Mouse (Mus musculus): ENCODE results near the gene Ier3.
"Not testable (repeated sequence)": the region's sequence is repeated elsewhere in the genome, so short reads cannot be mapped to it uniquely, and the experiment has no call there.

The Ier3 gene

DNA sequence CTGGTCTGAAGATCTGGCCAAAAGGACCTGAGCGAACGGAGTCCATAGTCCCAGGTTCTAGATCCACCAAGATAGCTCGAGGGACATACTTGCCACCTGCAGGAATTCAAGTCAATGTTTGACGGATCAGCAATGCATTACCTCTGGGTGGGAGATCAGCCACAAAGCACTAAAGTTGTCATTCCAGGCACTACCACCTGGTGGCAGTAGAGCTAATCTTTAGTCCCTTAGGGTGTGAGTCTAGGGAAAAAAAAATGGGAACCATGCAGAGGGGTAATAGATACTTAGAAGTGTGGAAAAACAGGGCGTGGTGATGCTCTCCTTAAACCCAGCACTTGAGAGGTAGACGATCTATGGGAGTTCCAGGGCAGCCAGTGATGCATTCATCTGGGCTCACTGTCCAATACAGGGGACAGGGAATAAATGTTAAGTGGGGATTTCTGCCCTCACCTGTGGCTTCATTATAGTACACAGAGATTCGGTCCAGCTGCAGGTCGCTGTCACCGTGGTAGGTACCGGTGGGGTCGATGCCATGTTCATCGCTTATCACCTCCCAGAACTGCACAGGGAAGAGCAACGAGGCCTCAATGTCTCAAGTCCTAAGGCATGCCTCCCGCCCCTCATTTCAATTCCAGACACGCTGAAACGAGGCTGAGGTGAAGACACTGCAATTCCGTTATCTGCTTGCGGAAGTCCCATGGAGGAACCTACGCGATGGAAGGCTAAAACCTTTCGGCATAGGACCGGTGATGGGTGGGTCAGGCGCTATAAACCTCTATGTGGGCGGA, 14.9 kb downstream of the Ier3 start:
- DNase-seq (ENCODE audit: low spot score in 2 of 2): peak; percentile 71 to 79

DNA sequence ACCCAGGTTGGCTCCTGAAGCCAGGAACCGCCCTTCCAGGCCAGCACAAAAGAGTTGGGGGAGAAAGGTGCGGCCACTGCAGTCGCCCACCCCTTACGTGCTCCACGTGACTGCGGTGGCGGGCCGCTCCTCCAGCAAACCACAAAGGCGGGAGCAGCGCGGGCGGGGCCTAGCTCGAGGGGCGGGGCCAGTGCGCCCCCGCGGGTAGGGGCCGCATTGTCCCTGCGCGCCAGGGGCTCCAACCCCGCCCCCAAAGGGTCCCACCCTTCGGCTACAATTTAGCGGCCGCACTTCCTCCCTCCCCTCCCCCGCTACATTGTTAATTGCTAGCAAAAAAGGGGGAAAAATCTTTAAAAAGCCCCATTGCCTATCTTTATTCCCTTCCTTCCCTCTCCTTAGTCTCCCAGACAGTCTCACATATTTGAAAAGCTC, 15.5 kb downstream of the Ier3 start:
- DNase-seq (ENCODE audit: low spot score in 2 of 2): peak; percentile 56 to 66

DNA sequence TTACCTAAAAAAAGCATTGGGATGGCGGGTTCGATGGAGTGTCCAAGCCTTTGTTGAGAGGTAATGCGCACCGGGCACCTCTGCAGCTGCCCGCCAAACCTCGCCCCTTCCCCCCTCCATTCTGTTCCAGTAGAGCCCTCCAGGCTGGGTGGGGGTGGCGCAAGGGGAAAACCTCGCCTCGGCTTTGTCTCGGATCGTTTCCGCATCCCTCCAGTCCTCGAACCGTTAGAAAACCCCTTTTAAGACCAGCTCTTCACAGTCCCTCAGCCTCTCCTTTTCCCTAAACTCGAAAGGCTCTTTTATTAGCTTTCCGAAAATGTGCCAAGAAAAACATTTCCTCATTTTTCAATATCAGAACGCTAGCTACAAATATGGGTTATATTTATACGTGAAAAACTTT, 16.0 kb downstream of the Ier3 start:
- peak; percentile 33 to 41 for DNase-seq (ENCODE audit: low spot score in 2 of 2)

- peak; percentile 88 to 90 for DNase-seq (ENCODE audit: low spot score in 2 of 2)
Measured at GRCm38 (mm10) chr17:35838122-35838544, 16.6 kb downstream of the Ier3 start, which contains the start of gene Tubb5. Tubb5 (minus strand) TSS chr17:35838306.

GRCm38 (mm10) chr17:35838570-35838969, 17.1 kb downstream of the Ier3 start:
- DNase-seq (ENCODE audit: low spot score in 2 of 2): no peak

GRCm38 (mm10) chr17:35839002-35839401, 17.5 kb downstream of the Ier3 start:
- not testable (repeated sequence) for DNase-seq (ENCODE audit: low spot score in 2 of 2)

DNA sequence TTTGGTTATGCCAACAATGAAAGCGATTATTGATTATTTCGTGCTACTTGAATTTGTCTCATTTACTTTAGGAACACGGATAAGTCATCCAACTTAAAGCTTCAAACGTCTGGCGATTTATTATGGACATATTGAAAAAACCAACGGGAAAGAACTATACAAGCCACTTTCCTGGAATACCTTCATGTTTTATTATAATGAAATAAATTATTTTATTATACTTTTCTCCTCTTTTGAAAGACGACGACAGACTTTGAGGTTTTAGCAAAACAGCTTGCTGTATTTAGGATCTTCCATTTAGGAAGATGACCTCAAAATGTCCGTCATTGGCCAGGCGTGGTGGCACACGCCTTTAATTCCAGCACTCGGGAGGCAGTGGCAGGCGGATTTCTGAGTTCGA, 19.1 kb downstream of the Ier3 start:
- no peak for DNase-seq (ENCODE audit: low spot score in 2 of 2)

- peak; percentile 99 for DNase-seq (ENCODE audit: low spot score in 2 of 2)
Measured at GRCm38 (mm10) chr17:35841076-35841950, 19.8 kb downstream of the Ier3 start, which contains the start of gene Mdc1. Mdc1 (plus strand) TSS chr17:35841515.

GRCm38 (mm10) chr17:35842006-35842405, 20.5 kb downstream of the Ier3 start:
- no peak for DNase-seq (ENCODE audit: low spot score in 2 of 2)

- DNase-seq (ENCODE audit: low spot score in 2 of 2): no peak
Measured at GRCm38 (mm10) chr17:35843514-35843913, 22.0 kb downstream of the Ier3 start.

DNA sequence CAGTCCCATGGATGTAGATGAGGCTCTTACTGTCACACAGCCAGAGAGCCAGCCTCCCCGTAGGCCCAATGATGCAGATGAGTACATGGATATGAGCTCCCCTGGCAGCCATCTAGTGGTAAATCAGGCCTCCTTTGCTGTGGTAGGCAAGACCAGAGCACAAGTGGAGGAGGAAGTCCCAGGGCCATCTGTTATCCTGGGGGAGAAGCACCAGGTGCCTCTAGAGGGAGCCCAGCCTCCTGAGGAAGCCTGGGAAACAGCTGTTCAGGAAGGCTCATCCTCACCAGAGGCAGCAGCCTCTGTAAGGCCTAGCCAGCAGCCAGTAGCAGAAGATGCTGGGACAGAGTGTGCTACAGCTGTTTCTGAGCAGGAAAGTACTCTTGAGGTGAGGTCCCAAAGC, 26.6 kb downstream of the Ier3 start:
- DNase-seq (ENCODE audit: low spot score in 2 of 2): no peak

DNA sequence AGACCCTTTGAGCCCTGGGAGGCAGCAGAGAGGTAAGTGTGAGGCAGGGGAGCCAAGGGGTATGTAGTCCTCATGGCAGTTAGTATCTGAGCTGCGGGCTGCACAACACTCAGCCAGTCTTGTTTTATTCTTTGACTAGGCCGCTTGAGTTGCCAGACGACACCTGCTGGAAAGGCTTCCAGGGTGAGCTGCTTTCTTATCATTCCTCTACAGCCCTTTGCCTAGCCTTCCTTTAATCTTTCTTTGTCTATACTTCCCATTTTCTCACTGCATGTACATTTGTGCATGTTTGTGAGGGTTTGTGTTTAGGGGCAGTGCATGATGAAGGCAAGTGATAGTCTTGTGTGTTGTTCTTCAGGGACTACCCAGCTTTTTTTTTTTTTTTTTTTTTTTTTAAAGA, 29.5 kb downstream of the Ier3 start:
- no peak for DNase-seq (ENCODE audit: low spot score in 2 of 2)

GRCm38 (mm10) chr17:35859371-35859770, 37.9 kb downstream of the Ier3 start:
- no peak for DNase-seq (ENCODE audit: low spot score in 2 of 2)

DNA sequence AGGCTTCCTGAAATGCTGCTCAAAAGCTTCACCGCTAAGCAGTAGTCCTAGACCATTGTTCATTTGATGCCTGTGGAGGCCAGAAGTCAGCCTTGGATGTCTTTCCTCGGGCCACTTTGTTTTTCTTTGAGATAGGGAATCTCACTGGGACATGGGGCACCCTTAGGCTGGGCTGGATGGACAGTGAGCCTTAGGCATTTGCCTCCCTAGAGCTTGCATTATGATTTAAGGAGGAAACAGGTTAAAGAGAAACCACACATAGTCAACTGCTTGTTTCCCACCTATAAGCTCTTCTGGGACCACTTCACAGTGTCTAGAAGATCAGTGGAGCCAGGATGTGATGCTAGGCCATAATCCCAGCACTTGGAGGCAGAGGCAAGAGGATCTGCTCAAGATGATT, 38.4 kb downstream of the Ier3 start:
- DNase-seq (ENCODE audit: low spot score in 2 of 2): no peak

- no peak for DNase-seq (ENCODE audit: low spot score in 2 of 2)
Measured at GRCm38 (mm10) chr17:35860831-35861197, 39.3 kb downstream of the Ier3 start.

DNA sequence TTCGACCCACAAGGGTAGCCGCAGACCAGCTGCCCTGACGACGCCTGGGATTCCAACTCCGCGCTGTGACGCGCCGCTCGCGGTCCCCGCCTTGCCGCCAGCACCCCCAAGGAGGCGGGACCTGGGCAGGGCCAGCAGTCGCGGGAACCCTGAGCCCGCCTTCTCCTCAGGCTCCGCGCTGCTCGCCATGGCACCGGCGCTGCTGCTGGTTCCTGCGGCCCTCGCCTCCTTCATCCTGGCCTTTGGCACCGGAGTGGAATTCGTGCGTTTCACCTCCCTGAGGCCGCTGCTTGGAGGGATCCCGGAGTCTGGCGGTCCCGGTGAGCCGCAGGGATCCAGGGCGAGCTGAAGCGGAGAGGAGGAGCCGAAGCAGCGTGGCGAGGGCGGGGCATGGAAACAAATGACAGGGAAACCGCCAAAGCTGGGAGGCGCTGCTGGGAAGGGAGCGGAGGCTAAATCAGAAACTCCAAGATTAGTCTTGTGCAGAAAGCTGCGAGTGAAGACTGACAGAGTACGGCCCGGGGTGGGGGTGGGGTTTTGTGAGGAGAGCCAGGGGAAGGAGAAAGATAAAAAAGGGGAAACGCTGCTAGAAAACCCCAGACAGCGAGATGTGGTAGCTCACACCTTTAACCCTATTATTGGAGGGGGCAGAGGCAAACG, 39.8 kb downstream of the Ier3 start, which contains the start of gene Nrm:
TSS of gene Nrm (plus strand) at position 121 of the 660 bp plus-strand sequence.
- peak; percentile 73 to 79 for DNase-seq (ENCODE audit: low spot score in 2 of 2)

- DNase-seq (ENCODE audit: low spot score in 2 of 2): no peak
Measured at GRCm38 (mm10) chr17:35864832-35865353, 43.4 kb downstream of the Ier3 start.

- peak; percentile 6 to 26 for DNase-seq (ENCODE audit: low spot score in 2 of 2)
Measured at GRCm38 (mm10) chr17:35865481-35866280, 44.2 kb downstream of the Ier3 start, which contains the start of gene Ppp1r18. Ppp1r18 (plus strand) TSS chr17:35865593.

DNA sequence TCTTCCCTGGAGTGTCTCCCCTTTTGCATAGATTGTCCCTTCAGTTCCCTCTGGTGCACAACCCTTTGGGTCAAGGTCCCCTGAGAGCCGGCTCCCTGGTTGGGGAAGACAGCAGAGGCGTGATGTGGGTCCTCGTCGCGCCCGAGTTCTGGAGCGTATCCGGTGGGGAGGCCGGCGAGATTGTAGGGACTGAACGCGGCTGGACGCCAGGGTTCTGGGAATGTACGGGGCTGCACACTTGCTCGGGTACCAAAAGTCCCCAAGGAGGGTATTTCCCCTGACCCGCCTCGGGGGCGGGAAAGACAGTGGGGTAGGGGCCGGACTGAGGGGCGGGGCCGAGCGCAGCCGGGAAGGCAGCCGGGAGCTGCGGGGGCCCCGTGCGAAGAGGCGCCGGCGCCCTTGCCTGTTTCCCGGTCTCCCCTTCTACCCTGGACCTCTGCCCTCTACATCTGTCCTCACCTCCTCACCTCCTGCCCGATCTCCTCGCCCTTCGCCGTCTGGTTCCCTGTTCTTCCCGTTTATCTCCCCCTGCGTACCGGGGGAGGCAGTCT, 44.9 kb downstream of the Ier3 start:
- DNase-seq (ENCODE audit: low spot score in 2 of 2): peak; percentile 30 to 38

All from natural killer cell, adult 2 months (primary cell).